Mouse (Mus musculus) embryonic facial prominence, embryonic 14.5 days (tissue): Measurements from ENCODE around the gene Catip. TPM values are rescaled to one million over a fixed set of nuclear protein-coding genes. Genes with fewer than 3 reads are reported as not detected.
A peak's percentile ranks its signal among the peaks of the same experiment; 100 is the strongest.

Experiments used
- ATAC-seq: fragments of 200-750 bp; cut with Nextera tagmentation; 2 replicates; pipeline ENCODE4 v1.8.0; 2017; ENCODE audit warnings: low read depth, moderate number of reproducible peaks, moderate TSS enrichment
- DNase-seq: peaks from one replicate; pipeline ENCODE4 v3.0.0-alpha.2; 2015; ENCODE audit warnings: low spot score
- H3K27ac ChIP-seq: fragments of 300-500 bp; sonication (generic); replicated peaks from 2 replicates; pipeline ENCODE4 v1.5.1; 2014; ENCODE audit warnings: low read depth, mild to moderate bottlenecking, low read length, moderate library complexity
- H3K27me3 ChIP-seq: fragments of 300-500 bp; sonication (generic); replicated peaks from 2 replicates; pipeline ENCODE4 v1.6.1; 2014; ENCODE audit warnings: low read length; ENCODE audit not compliant: control insufficient read depth, insufficient read depth
- H3K36me3 ChIP-seq: fragments of 300-500 bp; sonication (generic); 2 replicates; pipeline ENCODE4 v1.6.1; 2014; ENCODE audit warnings: low read length, mixed read lengths; ENCODE audit not compliant: control insufficient read depth, insufficient read depth
- H3K4me1 ChIP-seq: fragments of 300-500 bp; sonication (generic); 2 replicates; pipeline ENCODE4 v1.6.1; 2014; ENCODE audit warnings: antibody characterized with exemption, low read length; ENCODE audit not compliant: control insufficient read depth, insufficient read depth
- H3K4me2 ChIP-seq: fragments of 300-500 bp; sonication (generic); 2 replicates; pipeline ENCODE4 v1.6.1; 2014; ENCODE audit warnings: low read depth, mild to moderate bottlenecking, low read length, moderate library complexity, mixed read lengths
- H3K4me3 ChIP-seq: fragments of 300-500 bp; sonication (generic); 2 replicates; pipeline ENCODE4 v1.5.1; 2014; ENCODE audit warnings: low read depth, mild to moderate bottlenecking, low read length
- H3K9ac ChIP-seq: fragments of 300-500 bp; sonication (generic); 2 replicates; pipeline ENCODE4 v1.6.1; 2014; ENCODE audit warnings: low read depth, mild to moderate bottlenecking, low read length, moderate library complexity, mixed read lengths
- H3K9me3 ChIP-seq: fragments of 300-500 bp; sonication (generic); 2 replicates; pipeline ENCODE4 v1.6.1; 2016; ENCODE audit warnings: low read length; ENCODE audit not compliant: control insufficient read depth
- WGBS: fragments of 180-500 bp; shearing (Covaris S2); extraction: QIAGEN DNeasy Blood & Tissue Kit; methylation state at CpG from one replicate; pipeline ENCODE4 v1.1.7; 2014; 5-methylcytosine and 5-hydroxymethylcytosine counted together
- polyA plus RNA-seq: library from polyadenylated mRNA; unstranded; fragments of >200 nt; fragmentation: Nextera tagmentation; extraction: Ambion mirVana; gene quantifications from 2 replicates; pipeline ENCODE4 v1.2.1, GENCODE M21; 2014

Catip gene
- polyA plus RNA-seq, 1 experiment from 2014 or later = 0.95 TPM

DNA sequence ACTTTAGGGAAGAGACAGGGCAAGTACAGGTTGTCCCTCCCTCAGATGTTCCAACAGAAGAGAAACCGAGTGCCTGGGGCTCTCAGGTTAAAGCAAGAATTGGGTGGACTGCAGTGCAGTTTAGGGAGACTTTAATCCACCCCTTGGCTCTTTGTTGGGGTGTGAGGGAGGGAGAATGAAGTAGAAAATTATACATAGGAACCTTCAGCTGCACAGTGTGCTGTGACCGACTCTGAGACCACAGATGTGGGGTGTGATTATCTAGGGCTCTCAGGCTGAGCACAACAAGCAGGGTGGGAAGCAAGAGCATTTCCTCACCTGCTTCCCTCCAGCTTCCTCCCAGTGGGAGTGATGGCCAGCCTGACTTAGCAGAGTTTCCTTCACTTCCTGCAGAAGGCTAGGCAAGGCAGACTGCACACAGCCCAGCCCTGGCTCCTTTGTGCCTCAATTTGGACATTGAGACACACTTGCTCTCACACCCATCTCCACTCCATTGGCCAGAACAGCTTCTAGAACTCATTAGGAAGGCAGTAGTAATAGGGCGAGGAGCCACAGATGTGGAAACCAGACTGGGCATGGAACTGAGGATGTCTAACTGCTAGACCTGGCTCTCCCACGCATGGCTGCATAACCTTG is 30.7 kb upstream of the Catip start:
- Histone ChIP-seq H3K4me1 (peaks cover 18% of the 10 kb centered on the region), H3K36me3 (no peaks in the 10 kb centered on the region), H3K9me3 (no peaks in the 10 kb centered on the region), H3K27ac (no peak overlapping the region), H3K4me3 (no peak overlapping the region), H3K9ac (no peak overlapping the region), H3K27me3 (no peaks in the 10 kb centered on the region), H3K4me2 (no peak overlapping the region)
- DNase-seq = no peak
- no peak for ATAC-seq
- 78% methylated on average over 4 of the region's 4 CpGs for WGBS

DNA sequence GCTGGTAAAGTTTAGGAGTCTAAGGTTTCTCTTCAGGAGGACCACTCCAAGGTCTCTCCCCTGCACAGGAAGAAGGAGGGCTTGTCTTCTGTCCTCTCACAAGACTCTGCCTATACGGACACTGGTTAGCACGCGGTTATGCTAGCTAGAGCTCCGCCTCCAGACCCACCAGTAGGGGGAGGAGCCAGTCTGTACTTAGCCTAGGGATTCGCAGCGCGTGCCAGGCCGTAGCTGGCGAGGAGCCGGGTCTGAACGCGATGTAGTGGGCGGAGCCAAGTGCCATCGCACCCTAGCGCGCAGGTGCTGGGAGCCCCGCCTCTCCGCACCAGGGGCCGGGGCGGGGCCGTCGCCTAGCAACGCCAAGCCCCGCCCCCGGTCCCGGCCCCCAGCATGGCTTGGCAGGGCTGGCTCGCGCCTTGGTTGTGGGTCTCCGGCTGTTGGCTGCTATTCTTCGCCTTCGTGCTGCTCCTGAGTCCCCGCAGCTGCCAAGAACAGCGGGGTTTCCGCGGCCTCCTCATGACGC is 29.6 kb upstream of the Catip start:
- no peaks in the 10 kb centered on the region for H3K9me3 ChIP-seq
- no peaks in the 10 kb centered on the region for H3K36me3 ChIP-seq
- H3K9ac ChIP-seq = peak overlapping the region; percentile 70
- no peaks in the 10 kb centered on the region for H3K27me3 ChIP-seq
- peak overlapping the region; percentile 77 for H3K27ac ChIP-seq
- DNase-seq (peak; percentile 98), ATAC-seq (peak; percentile 95)
- H3K4me1 ChIP-seq = peaks cover 18% of the 10 kb centered on the region
- 0% methylated on average over 24 of the region's 36 CpGs for WGBS
- peak overlapping the region; percentile 56 for H3K4me3 ChIP-seq
- peak overlapping the region; percentile 89 for H3K4me2 ChIP-seq

DNA sequence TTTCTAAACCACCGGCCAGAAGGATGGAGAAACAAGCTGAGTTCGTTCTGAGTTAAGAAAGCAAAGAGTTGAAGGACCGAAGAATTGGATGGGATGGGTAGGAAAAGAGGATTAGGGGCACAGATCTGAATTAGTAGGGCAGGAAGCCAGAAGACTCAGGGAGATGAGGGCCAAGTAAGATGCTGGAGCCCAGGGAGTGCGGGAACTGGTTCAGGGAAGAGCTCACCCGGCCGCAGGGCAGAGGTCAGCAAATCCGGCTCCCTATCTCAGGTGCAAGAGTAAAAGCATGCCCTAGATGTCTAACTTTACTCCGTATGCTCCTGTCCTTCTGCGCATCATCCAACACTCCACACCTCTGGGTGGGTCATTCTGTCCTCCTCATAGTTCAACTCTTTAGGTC is 29.0 kb upstream of the Catip start:
- peak overlapping the region; percentile 77 for H3K27ac ChIP-seq
- peak overlapping the region; percentile 89 for H3K4me2 ChIP-seq
- DNase-seq (no peak), ATAC-seq (no peak)
- peak overlapping the region; percentile 70 for H3K9ac ChIP-seq
- H3K36me3 ChIP-seq = no peaks in the 10 kb centered on the region
- H3K9me3 ChIP-seq = no peaks in the 10 kb centered on the region
- H3K4me3 ChIP-seq = peak overlapping the region; percentile 56
- peaks cover 18% of the 10 kb centered on the region for H3K4me1 ChIP-seq
- no peaks in the 10 kb centered on the region for H3K27me3 ChIP-seq
- WGBS = 4% methylated on average over 8 of the region's 9 CpGs

DNA sequence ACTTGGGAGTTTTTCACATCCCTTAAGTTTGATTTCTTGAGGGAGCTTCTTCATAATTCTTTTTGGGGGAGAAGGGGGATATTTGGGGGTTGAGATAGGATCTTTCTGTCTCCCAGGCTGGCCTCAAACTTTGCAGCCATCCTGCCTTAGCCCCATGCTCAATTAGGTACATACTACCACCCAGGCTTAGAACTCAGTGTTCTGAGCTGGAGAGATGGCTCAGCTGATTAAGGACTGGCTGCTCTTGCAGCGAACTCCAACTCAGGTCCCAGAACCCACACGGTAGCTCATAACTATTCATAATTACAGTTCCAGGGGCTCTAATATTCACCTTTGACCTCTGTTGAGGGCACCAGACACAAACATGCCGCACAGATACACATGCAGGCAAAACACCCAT is 27.3 kb upstream of the Catip start:
- Histone ChIP-seq H3K4me1 (peaks cover 18% of the 10 kb centered on the region), H3K27me3 (no peaks in the 10 kb centered on the region), H3K27ac (no peak overlapping the region), H3K9me3 (no peaks in the 10 kb centered on the region), H3K4me3 (no peak overlapping the region), H3K4me2 (0 out of 2 replicates have a peak overlapping the region, but pooled peaks have one; percentile 5), H3K36me3 (no peaks in the 10 kb centered on the region), H3K9ac (no peak overlapping the region)
- DNase-seq = no peak
- WGBS = 76% methylated on average over 3 of the region's 3 CpGs
- ATAC-seq = no peak

DNA sequence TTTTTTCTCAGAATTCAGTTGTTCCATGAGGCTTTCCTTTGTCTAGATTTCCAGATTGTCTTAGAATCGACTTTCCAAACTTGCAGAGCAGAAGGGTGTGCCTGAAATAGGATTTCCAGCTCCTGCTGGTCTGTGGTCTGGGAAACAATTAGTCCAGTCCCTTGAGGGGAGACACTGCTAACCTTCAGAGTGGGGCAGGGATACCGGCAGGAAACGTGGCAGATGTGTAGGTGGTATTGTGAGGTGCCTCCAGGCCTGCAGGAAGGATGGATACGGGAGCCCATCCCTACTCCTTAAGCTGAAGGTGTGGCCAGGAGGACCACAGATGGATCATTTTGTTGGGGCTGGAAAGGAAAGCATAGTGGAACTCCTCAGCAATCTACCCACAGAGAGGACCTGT is 26.9 kb upstream of the Catip start:
- Histone ChIP-seq H3K9ac (no peak overlapping the region), H3K9me3 (no peaks in the 10 kb centered on the region), H3K27ac (no peak overlapping the region), H3K27me3 (no peaks in the 10 kb centered on the region), H3K4me3 (no peak overlapping the region), H3K36me3 (no peaks in the 10 kb centered on the region), H3K4me1 (peaks cover 16% of the 10 kb centered on the region), H3K4me2 (no peak overlapping the region)
- DNase-seq = no peak
- ATAC-seq = no peak
- WGBS = 24% methylated on average over 4 of the region's 4 CpGs

DNA sequence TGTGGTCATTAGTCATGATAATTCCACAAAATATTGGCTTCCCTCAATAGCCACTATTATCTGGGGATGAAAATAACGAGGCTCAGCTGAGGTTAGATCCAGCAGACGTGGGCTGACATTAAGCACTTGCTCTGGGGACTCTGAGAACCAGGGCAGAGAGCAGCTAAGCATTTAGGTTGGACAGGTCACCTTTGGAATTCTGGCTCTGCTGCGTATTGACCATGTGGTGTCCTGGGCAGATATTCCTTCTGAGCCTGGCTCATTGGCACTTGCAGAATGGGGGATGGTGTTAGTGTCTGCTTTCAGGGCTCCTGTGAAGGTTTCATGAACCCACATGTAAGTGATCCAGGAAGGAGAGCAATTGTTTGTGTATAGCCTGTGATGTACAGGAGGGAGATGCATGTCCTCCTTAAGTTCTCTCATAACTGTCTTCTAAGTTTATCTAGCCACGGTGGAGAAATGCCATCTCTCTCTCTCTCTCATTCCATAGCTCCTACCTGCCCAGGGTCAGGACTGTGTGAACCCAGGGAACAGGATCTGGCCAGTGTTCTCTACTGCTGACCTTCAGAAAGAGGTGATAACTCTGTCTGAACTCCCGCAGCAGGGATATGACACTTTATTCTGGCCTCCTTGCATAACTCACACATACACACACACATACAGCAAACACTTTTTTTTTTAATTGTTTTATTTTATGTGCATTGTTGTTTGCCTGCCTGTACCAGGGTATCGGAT is 26.3 kb upstream of the Catip start:
- WGBS = 80% methylated on average over 6 of the region's 6 CpGs
- no peak for ATAC-seq

DNA sequence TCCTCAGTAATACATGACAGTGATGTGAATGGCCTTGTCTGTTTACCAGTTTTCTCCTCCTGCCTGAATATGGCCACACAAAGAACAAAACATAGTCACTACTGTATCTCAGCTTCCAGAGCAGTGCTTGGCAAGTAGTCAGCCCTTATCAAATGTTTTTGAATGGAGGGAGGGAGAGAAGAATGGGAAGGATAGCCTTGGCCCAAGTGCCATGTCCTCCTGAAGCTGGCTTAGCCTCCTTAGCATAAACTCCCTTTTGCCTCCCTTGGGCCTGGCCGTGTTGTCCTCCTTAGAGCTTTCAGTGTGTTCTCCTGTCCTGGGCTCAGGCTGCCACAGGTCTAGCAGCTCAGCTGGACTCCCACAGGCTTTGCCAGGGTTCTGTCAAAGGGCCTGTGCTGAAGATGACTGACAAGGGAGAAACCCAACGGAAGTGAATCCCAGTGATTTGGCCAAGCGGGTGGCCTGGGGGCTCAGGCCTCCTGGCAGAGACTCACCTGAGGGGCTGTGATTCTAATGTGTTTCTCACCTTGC is 24.6 kb upstream of the Catip start:
- DNase-seq (no peak), ATAC-seq (no peak)
- Histone ChIP-seq H3K27ac (no peak overlapping the region), H3K4me1 (peaks cover 12% of the 10 kb centered on the region), H3K27me3 (no peaks in the 10 kb centered on the region), H3K9me3 (no peaks in the 10 kb centered on the region), H3K9ac (no peak overlapping the region), H3K4me2 (no peak overlapping the region), H3K36me3 (no peaks in the 10 kb centered on the region), H3K4me3 (no peak overlapping the region)
- 86% methylated on average over 3 of the region's 3 CpGs for WGBS

More for the DNA sequence above, 26.3 kb upstream of the Catip start:
- H3K4me1 ChIP-seq = peaks cover 14% of the 10 kb centered on the region
- no peaks in the 10 kb centered on the region for H3K36me3 ChIP-seq
- H3K9ac ChIP-seq = no peak overlapping the region
- no peak overlapping the region for H3K27ac ChIP-seq
- H3K4me2 ChIP-seq = no peak overlapping the region
- H3K4me3 ChIP-seq = no peak overlapping the region
- DNase-seq = no peak
- H3K27me3 ChIP-seq = no peaks in the 10 kb centered on the region
- no peaks in the 10 kb centered on the region for H3K9me3 ChIP-seq

DNA sequence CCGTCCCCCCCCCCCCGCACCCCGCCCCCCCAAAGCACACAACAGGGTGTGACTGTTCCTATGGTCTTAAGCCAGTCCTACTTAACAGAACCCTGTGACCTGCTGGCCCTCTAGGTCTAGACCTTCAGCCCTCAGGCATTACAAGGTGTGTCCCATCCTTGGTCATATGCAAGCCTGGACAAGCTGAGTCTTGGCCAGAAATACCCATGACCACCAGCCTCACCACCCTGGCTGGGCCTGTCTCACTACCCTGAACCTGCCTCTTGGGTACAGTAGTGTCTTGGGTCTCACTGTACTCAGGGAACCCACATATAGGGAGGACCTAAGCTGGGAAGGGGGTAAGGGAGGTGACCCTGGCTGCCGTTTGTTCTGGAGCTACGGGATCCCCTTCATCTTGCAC is 23.9 kb upstream of the Catip start:
- Histone ChIP-seq H3K27me3 (no peaks in the 10 kb centered on the region), H3K9me3 (no peaks in the 10 kb centered on the region), H3K4me1 (peaks cover 10% of the 10 kb centered on the region)

More for the DNA sequence above, 23.9 kb upstream of the Catip start:
- 97% methylated on average over 3 of the region's 5 CpGs for WGBS
- Histone ChIP-seq H3K9ac (no peak overlapping the region), H3K4me3 (no peak overlapping the region), H3K27ac (no peak overlapping the region), H3K36me3 (no peaks in the 10 kb centered on the region), H3K4me2 (no peak overlapping the region)
- no peak for DNase-seq
- no peak for ATAC-seq
